Mouse (Mus musculus) neural tube, embryonic 12.5 days (tissue): ENCODE measurements around the gene Nfyb. TPM values are rescaled to one million over a fixed set of nuclear protein-coding genes. Genes with fewer than 3 reads are reported as not detected.

Experiments used
- ATAC-seq: fragments of 200-750 bp; cut with Nextera tagmentation; 2 replicates; pipeline ENCODE4 v1.8.0; 2017; ENCODE audit warnings: low read depth, mild to moderate bottlenecking, moderate TSS enrichment, moderate library complexity; ENCODE audit not compliant: low FRiP score
- H3K27ac ChIP-seq: fragments of 300-500 bp; sonication (generic); 2 replicates; pipeline ENCODE4 v1.5.1; 2016
- H3K27me3 ChIP-seq: fragments of 300-500 bp; sonication (generic); replicated peaks from 2 replicates; pipeline ENCODE4 v1.6.1; 2016; ENCODE audit warnings: mild to moderate bottlenecking
- H3K36me3 ChIP-seq: fragments of 300-500 bp; sonication (generic); 2 replicates; pipeline ENCODE4 v1.6.1; 2016; ENCODE audit warnings: mild to moderate bottlenecking
- H3K4me1 ChIP-seq: fragments of 300-500 bp; sonication (generic); 2 replicates; pipeline ENCODE4 v1.6.1; 2016
- H3K4me2 ChIP-seq: fragments of 300-500 bp; sonication (generic); replicated peaks from 2 replicates; pipeline ENCODE4 v1.6.1; 2016; ENCODE audit warnings: mild to moderate bottlenecking
- H3K4me3 ChIP-seq: fragments of 300-500 bp; sonication (generic); 2 replicates; pipeline ENCODE4 v1.5.1; 2016
- H3K9ac ChIP-seq: fragments of 300-500 bp; sonication (generic); 2 replicates; pipeline ENCODE4 v1.6.1; 2016; ENCODE audit warnings: mild to moderate bottlenecking
- H3K9me3 ChIP-seq: fragments of 300-500 bp; sonication (generic); 2 replicates; pipeline ENCODE4 v1.6.1; 2016; ENCODE audit warnings: mild to moderate bottlenecking
- whole genome bisulfite sequencing: fragments of 180-500 bp; shearing (Covaris S2); methylation state at CpG from one replicate; pipeline ENCODE4 v1.1.7; 2016; 5-methylcytosine and 5-hydroxymethylcytosine counted together
- polyA plus RNA-seq: library from polyadenylated mRNA; unstranded; fragments of >200 nt; fragmentation: Nextera tagmentation; extraction: Ambion mirVana; gene quantifications from 2 replicates; pipeline ENCODE4 v1.2.1, GENCODE M21; 2016

Nfyb gene
- polyA plus RNA-seq, 1 experiment from 2014 or later, result 56.8 TPM

GRCm38 (mm10) chr10:82796471-82797118, 32.7 kb upstream of the Nfyb start:
- Histone ChIP-seq H3K4me1 (no peaks in the 10 kb centered on the region), H3K4me3 (no peak overlapping the region), H3K36me3 (no peaks in the 10 kb centered on the region), H3K9ac (no peak overlapping the region), H3K4me2 (no peak overlapping the region), H3K27me3 (no peaks in the 10 kb centered on the region), H3K9me3 (no peaks in the 10 kb centered on the region), H3K27ac (no peak overlapping the region)
- WGBS, result 51% methylated on average over 12 of the region's 12 CpGs
- no peak for ATAC-seq

DNA sequence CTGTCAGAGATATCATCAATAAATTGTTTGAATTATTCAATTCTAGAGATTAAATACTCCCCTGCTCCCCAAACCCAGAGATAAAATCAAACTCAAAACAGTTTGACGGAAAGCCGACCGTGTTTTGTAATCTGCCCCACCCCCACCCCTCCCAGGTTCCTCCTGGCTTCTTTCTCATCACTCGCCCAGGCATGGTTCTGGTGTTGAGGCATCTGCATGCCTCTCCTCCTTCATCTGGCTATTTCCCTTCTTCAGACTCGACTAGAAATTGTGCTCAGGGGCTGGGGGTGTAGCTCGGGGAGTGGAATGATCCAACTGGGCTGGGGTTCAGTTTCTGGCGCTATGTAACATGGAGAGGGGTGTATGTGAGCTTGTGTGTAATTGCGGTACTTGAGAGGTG, 31.8 kb upstream of the Nfyb start:
- no peak overlapping the region for H3K27ac ChIP-seq
- no peak for ATAC-seq
- no peaks in the 10 kb centered on the region for H3K9me3 ChIP-seq
- H3K36me3 ChIP-seq, result no peaks in the 10 kb centered on the region
- WGBS, result 57% methylated on average over 8 of the region's 8 CpGs
- H3K4me3 ChIP-seq, result no peak overlapping the region
- H3K4me1 ChIP-seq, result no peaks in the 10 kb centered on the region
- H3K27me3 ChIP-seq, result no peaks in the 10 kb centered on the region
- H3K9ac ChIP-seq, result no peak overlapping the region
- no peak overlapping the region; the same call in 1 of the 2 replicates for H3K4me2 ChIP-seq

DNA sequence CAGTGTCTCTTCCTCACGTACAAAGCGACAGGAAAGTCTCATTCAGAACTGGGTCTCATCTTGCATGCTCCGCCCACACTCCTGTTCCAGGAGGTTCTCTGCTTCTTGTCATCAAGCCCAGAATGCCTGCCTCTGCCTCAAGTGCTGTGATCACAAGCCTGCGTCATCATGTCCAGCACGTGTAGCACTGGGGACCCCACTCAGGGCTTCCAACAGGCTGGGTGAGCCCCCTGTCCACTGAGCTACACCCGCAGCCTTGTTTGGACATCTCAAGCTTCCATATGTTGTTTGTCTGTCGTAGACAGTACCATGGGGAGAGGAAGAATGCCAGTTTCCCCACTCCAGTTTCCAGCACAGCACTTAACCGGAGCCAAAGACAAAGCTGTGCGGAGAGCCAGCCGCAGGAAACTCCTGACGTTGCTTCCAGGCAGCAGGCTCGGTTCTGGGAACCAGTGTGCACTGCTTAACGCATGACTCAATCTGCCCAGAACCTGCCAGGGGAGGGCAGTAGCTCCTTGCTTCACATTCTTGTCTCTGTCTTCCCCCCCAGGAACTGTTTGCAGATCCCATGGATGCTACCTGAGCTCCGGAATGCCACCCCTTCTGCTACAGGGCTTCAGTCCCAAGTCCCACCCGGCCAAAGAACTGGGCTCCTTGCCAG, 31.3 kb upstream of the Nfyb start:
- no peak for ATAC-seq
- H3K4me1 ChIP-seq, result no peaks in the 10 kb centered on the region
- no peak overlapping the region; the same call in 1 of the 2 replicates for H3K4me2 ChIP-seq
- H3K9ac ChIP-seq, result no peak overlapping the region
- WGBS, result 57% methylated on average over 15 of the region's 15 CpGs
- H3K27ac ChIP-seq, result no peak overlapping the region
- no peaks in the 10 kb centered on the region for H3K9me3 ChIP-seq
- no peaks in the 10 kb centered on the region for H3K36me3 ChIP-seq
- H3K27me3 ChIP-seq, result no peaks in the 10 kb centered on the region
- no peak overlapping the region for H3K4me3 ChIP-seq

GRCm38 (mm10) chr10:82792311-82792710, 28.4 kb upstream of the Nfyb start:
- Histone ChIP-seq H3K4me2 (no peak overlapping the region), H3K27me3 (no peaks in the 10 kb centered on the region), H3K4me3 (no peak overlapping the region), H3K4me1 (no peaks in the 10 kb centered on the region), H3K36me3 (no peaks in the 10 kb centered on the region), H3K9ac (no peak overlapping the region), H3K9me3 (no peaks in the 10 kb centered on the region), H3K27ac (no peak overlapping the region)
- 62% methylated on average over 2 of the region's 2 CpGs for WGBS
- ATAC-seq, result no peak

GRCm38 (mm10) chr10:82791713-82792112, 27.8 kb upstream of the Nfyb start:
- H3K27me3 ChIP-seq, result no peaks in the 10 kb centered on the region
- no peak overlapping the region for H3K27ac ChIP-seq
- no peaks in the 10 kb centered on the region for H3K9me3 ChIP-seq
- no peak for ATAC-seq
- H3K4me2 ChIP-seq, result no peak overlapping the region
- no peaks in the 10 kb centered on the region for H3K36me3 ChIP-seq
- H3K9ac ChIP-seq, result no peak overlapping the region
- 95% methylated on average over 3 of the region's 3 CpGs for WGBS
- H3K4me1 ChIP-seq, result no peaks in the 10 kb centered on the region
- H3K4me3 ChIP-seq, result no peak overlapping the region

DNA sequence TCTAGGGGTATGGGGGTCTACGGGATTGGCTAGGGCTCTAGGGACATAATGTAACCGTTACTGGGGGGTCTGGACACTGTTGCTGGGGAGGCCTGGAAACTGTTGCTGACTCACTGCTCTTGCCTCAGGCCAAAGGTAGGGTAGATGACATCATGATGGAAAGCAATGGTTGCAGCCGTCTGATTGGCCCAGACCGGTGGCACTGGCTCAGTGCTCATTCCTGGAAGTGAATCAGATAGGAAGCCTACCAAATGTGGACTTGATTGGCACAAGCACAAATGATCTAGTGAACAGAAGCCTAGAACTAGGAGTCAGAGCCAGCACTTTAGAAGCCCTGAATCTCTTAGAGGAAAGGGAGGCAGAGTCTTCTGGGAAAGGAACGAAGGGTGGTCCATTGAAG, 26.6 kb upstream of the Nfyb start:
- no peak overlapping the region for H3K4me3 ChIP-seq
- H3K36me3 ChIP-seq, result no peaks in the 10 kb centered on the region
- no peak overlapping the region for H3K4me2 ChIP-seq
- ATAC-seq, result no peak
- H3K27ac ChIP-seq, result no peak overlapping the region
- H3K27me3 ChIP-seq, result no peaks in the 10 kb centered on the region
- no peaks in the 10 kb centered on the region for H3K9me3 ChIP-seq
- H3K4me1 ChIP-seq, result no peaks in the 10 kb centered on the region
- WGBS, result 93% methylated on average over 5 of the region's 5 CpGs
- no peak overlapping the region for H3K9ac ChIP-seq

GRCm38 (mm10) chr10:82789181-82789580, 25.2 kb upstream of the Nfyb start:
- Histone ChIP-seq H3K27ac (no peak overlapping the region), H3K9ac (no peak overlapping the region), H3K4me2 (no peak overlapping the region), H3K27me3 (no peaks in the 10 kb centered on the region), H3K4me3 (no peak overlapping the region), H3K9me3 (no peaks in the 10 kb centered on the region), H3K4me1 (no peaks in the 10 kb centered on the region), H3K36me3 (no peaks in the 10 kb centered on the region)
- ATAC-seq, result no peak

GRCm38 (mm10) chr10:82782472-82782871, 18.5 kb upstream of the Nfyb start:
- no peak overlapping the region for H3K27ac ChIP-seq
- H3K9ac ChIP-seq, result no peak overlapping the region
- no peak overlapping the region for H3K4me2 ChIP-seq
- H3K4me3 ChIP-seq, result no peak overlapping the region
- ATAC-seq, result no peak
- 47% methylated on average over 2 of the region's 2 CpGs for WGBS
- H3K4me1 ChIP-seq, result no peaks in the 10 kb centered on the region
- no peaks in the 10 kb centered on the region for H3K36me3 ChIP-seq
- H3K9me3 ChIP-seq, result no peaks in the 10 kb centered on the region
- H3K27me3 ChIP-seq, result no peaks in the 10 kb centered on the region

GRCm38 (mm10) chr10:82780816-82781215, 16.9 kb upstream of the Nfyb start:
- Histone ChIP-seq H3K27ac (no peak overlapping the region), H3K36me3 (no peaks in the 10 kb centered on the region), H3K4me1 (no peaks in the 10 kb centered on the region), H3K9ac (no peak overlapping the region), H3K4me2 (no peak overlapping the region), H3K4me3 (no peak overlapping the region), H3K27me3 (no peaks in the 10 kb centered on the region), H3K9me3 (no peaks in the 10 kb centered on the region)
- no peak for ATAC-seq

DNA sequence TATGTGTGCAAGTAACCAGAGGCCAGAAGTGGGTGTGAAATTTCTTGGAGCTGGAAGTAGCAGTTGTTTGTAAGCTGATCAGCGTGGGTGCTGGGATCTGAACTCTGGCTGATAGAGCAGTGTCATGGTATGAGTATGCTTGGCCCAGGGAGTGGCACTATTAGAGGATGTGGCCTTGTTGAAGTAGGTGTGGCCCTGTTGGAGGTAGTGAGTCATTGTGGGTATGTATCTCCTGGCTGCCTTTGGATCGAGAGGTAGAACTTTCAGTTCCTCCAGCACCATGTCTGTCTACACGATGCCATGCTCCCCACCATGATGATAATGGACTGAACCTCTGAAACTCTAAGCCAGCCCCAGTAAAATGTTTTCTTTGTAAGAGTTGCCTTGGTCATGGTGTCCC, 16.4 kb upstream of the Nfyb start:
- no peak for ATAC-seq
- Histone ChIP-seq H3K4me3 (no peak overlapping the region), H3K9ac (no peak overlapping the region), H3K9me3 (no peaks in the 10 kb centered on the region), H3K27ac (no peak overlapping the region), H3K36me3 (no peaks in the 10 kb centered on the region), H3K4me2 (no peak overlapping the region), H3K4me1 (no peaks in the 10 kb centered on the region), H3K27me3 (no peaks in the 10 kb centered on the region)
- WGBS, result 91% methylated on average over 3 of the region's 3 CpGs

DNA sequence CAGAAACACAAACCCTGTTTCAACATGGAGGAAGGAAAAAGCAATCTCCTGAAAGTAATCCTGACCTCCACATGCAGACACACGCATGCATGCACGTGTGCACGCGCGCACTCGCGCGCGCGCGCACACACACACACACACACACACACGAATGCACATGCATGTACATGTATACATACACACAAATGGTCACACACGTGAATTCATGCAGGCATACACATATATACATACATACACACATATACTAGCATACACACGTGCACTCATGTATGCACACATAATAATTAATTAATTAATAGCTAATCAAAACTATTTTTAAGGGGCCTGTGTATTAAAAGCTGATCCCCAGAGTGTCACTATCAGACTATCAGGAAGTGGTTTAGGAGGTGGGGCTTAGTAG, 15.9 kb upstream of the Nfyb start:
- WGBS, result 93% methylated on average over 14 of the region's 14 CpGs

GRCm38 (mm10) chr10:82778791-82779549, 15.0 kb upstream of the Nfyb start:
- no peak overlapping the region for H3K27ac ChIP-seq
- no peaks in the 10 kb centered on the region for H3K27me3 ChIP-seq
- no peaks in the 10 kb centered on the region for H3K4me1 ChIP-seq
- no peak overlapping the region for H3K9ac ChIP-seq
- ATAC-seq, result no peak
- H3K4me2 ChIP-seq, result no peak overlapping the region
- H3K4me3 ChIP-seq, result no peak overlapping the region
- no peaks in the 10 kb centered on the region for H3K9me3 ChIP-seq
- WGBS, result 75% methylated on average over 8 of the region's 8 CpGs
- H3K36me3 ChIP-seq, result no peaks in the 10 kb centered on the region

More for the DNA sequence above, 15.9 kb upstream of the Nfyb start:
- Histone ChIP-seq H3K27me3 (no peaks in the 10 kb centered on the region), H3K9ac (no peak overlapping the region), H3K9me3 (no peaks in the 10 kb centered on the region), H3K27ac (no peak overlapping the region), H3K4me2 (no peak overlapping the region), H3K4me3 (no peak overlapping the region), H3K36me3 (no peaks in the 10 kb centered on the region), H3K4me1 (no peaks in the 10 kb centered on the region)
- no peak for ATAC-seq
